Mouse (Mus musculus) erythroblast, embryonic 14.5 days (primary cell): ENCODE results near the gene Phc3.

ENCODE experiments used
- GATA1 ChIP-seq: IDR thresholded peaks from 2 replicates; pipeline ENCODE4 v1.6.1; 2012; ENCODE audit warnings: low read length, inconsistent platforms, mixed read lengths
- TAL1 ChIP-seq: IDR thresholded peaks from 3 replicates; pipeline ENCODE4 v1.6.1; 2012; ENCODE audit warnings: low read length, inconsistent platforms, mixed read lengths

DNA sequence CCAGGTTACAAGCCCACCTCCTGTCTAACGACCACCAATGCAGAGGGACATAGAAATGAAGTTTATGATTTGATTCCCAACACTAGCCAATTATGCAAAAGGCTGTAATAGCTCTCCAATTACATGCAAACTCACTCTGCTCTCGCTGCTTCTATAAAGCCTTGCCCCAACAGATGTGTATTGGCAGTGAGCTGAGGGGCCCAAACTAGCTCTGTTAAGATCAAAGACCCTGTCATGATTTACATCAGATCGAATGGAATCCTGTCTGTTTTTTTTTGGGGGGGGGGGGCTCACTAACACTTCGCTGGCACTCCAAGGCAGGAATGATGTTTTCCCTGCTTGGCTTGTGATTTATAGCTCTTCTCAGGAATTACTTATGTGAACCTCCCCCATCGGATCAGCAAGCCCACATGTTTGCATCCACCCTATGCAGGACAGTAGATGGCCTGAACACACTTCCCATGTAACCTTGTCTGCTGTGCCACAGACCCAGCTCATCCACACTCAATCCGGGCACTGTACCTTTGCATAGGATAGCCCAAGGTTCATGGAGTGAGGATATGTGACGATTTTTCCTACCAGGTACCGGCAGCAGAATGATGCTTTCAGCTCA lies 13.8 kb upstream of the Phc3 start:
- TF ChIP-seq GATA1 (no peak), TAL1 (no peak)
